Mouse (Mus musculus): ENCODE results near the gene Naip5.
"Not testable (repeated sequence)": the region's sequence is repeated elsewhere in the genome, so short reads cannot be mapped to it uniquely, and the experiment has no call there.

The Naip5 gene

GRCm38 (mm10) chr13:100246223-100246622, at the start of gene Naip5:
Gene Naip5 (minus strand): TSS chr13:100246323.
- DNase-seq (ENCODE audit: low spot score) = not testable (repeated sequence)

DNA sequence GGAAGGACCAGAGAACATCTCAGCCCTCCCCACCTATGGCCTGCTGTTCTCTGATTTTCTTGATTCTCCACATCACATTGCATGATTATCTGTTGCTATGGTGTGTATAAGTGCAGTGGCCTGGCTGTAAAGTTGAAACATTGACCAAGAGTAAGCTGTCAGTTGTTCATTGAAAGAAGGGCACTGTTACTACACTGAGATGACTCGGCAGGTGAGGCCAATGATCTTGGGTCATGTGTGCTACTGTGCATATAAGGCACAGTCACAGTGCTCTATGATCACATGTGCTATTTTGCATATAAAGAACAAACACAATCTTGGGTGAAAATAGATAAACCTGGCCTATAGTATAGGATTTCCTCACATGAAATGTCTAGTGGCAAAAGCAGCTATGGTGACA, 38.5 kb upstream of the Naip5 start:
- no peak for DNase-seq (ENCODE audit: low spot score)

GRCm38 (mm10) chr13:100271474-100272132, 25.5 kb upstream of the Naip5 start:
- DNase-seq (ENCODE audit: low spot score) = not testable (repeated sequence)

DNA sequence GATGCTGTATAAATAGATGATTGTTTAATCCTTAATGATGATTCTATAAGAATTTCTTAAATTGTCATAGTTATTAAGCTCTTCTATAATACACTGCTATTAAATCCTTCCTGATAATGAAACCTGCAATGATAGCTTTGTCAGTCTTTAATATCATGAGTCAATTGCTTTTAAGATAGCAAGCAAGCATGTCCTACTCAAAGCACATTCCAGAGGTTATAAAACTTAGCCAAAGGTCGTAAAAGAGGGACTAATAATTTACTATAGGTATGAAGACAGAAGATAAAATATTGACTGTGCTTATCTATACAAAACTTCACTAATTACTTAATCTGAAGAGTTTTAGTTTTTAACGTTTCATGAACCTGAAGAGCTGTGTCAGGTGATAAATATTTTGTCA, 10.9 kb upstream of the Naip5 start:
- DNase-seq (ENCODE audit: low spot score) = not testable (repeated sequence)

- DNase-seq (ENCODE audit: low spot score) = not testable (repeated sequence)
Measured at GRCm38 (mm10) chr13:100255925-100256324, 9.8 kb upstream of the Naip5 start.

- not testable (repeated sequence) for DNase-seq (ENCODE audit: low spot score)
Measured at GRCm38 (mm10) chr13:100251897-100252296, 5.8 kb upstream of the Naip5 start.

GRCm38 (mm10) chr13:100246896-100247519, 885 bp upstream of the Naip5 start:
- not testable (repeated sequence) for DNase-seq (ENCODE audit: low spot score)

DNA sequence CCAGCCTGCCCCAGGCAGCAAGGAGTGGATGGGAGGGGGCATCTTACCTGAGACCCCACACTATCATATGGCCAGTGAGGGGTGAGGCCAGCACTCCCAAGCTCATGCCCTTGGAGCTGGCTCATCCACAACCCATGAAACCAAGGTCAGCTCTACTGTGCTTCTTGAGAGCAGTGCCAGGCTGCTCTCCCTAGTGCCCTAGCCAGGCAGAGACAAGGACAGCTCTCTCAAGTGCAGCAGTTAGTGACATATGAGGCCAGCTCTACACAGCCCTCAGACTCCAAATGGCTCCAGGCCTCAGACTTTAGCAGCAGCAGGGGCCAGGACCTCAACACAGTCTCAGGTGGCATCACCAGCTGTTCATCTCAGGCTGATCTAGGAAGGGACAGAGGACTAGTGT, 2.4 kb downstream of the Naip5 start:
- no peak for DNase-seq (ENCODE audit: low spot score)

DNA sequence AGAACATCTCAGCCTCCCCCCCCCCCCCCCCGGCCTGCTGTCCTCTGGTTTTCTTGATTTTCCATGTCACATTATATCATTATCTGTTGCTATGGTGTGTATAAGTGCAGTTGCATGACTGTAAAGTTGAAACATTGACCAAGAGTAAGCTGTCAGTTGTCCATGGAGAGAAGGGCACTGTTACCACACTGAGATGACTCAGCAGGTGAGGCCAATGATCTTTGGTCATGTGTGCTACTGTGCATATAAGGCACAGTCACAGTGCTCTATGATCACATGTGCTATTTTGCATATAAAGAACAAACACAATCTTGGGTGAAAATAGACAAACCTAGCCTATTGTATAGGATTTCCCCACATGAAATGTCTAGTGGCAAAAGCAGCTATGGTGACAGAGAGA, 32.4 kb downstream of the Naip5 start:
- DNase-seq (ENCODE audit: low spot score) = not testable (repeated sequence)

- DNase-seq (ENCODE audit: low spot score) = peak; percentile 15
Measured at GRCm38 (mm10) chr13:100210540-100210939, 35.6 kb downstream of the Naip5 start.

DNA sequence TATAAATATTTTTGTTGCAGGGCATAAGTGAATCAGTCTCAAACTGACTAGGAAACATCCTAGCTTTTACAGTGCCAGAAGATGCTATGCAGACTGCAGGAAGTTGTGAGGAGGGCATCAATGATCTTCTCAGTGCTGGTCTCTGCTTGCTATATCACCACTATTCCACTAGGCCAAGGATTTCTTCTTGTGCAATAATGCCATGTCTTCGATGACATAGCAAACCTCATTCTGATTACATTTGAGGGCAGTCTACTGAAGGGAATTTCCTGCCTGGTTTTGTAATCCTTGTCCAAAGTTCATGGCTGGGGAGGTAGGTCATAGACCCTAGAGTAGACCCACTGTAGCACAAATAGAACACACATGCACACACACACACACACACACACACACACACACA, 42.8 kb downstream of the Naip5 start:
- no peak for DNase-seq (ENCODE audit: low spot score)

DNA sequence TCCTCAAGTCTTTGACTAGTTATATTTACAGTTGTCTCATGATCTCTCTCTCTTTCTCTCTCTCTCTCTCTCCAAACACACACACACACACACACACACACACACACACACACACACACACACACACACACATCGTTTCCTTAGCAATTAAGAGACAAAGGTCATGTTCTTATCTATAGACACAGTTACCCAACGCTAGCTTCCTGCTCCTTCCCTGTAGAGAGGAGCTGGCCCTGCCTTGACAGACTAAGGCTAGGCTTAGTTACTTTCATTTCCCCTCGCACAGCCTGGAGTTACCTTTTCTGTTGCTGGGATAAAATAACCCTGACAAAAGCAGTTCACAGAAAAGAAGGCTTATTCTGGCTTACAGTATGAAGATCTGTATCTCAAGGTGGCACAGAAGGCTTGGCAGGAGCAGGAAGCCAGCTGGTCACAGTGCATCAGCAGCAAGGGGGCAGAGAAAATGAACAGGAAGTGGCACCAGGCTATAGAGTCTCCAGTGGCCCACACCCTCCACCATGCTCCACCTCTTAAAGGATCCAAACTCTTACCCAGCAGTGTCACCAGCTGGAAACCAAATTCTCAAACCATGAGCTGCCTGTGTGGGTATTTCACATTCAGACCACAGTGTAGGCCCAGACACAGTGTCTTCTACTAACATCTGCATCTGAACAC, 44.3 kb downstream of the Naip5 start, which contains the start of gene Naip2:
Naip2 (minus strand) TSS at position 434 of the 675 bp plus-strand sequence.
- not testable (repeated sequence) for DNase-seq (ENCODE audit: low spot score)

DNA sequence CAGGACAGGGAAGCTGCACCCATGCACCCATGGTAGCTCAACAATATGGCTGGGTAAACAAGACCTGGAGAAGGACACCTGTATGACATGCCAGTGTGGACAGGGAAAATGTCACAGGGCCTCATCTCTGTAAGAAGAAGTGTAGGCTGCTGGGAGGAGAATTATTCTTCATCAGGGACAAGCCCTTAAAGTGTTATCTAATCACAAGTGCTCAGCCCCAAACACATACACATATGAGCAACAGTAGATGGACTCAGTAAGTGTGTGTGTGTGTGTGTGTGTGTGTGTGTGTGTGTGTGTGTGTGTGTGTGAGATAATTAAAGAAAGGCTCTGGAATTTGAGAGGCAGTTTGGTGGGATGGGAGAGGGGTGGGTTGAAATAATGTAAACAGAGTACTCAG, 45.3 kb downstream of the Naip5 start:
- no peak for DNase-seq (ENCODE audit: low spot score)

DNA sequence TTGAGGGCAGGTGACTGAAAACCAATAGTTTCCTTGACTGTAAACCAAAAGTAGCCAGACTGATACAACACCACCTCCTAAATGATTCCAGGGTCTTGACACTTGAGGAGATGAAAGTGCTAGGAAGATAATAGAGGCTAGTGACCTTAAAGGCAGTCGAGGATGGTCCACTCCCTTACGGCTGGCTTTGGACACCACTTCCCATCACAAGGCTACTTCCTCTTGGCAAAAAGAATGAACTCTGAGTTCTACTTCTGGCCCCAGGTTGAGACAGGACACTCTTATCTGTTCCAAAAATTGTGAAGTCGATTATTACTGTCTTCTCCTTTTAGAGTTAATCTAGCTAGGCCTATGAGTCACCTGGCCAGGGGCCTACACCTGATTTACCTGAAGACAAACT, 50.7 kb downstream of the Naip5 start:
- DNase-seq (ENCODE audit: low spot score) = no peak

DNA sequence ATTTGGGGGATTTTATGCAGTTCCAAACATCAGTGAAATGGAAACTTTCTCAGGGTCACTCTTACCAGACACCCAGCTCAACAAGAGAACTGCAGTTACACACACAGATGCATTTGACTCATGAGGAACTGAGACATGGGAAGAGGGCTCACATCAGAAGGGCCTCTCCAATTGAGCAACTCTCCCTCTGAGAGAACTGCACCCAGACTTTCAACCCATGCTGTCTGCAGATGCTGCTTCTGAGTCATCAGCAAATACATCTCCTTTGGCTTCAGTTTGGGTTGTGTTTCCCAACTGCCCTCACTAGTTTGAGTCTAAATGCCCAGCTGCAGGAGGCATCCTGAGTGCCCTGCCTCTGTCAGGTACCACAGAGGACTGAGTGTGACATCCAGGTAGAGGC, 63.0 kb downstream of the Naip5 start:
- not testable (repeated sequence) for DNase-seq (ENCODE audit: low spot score)

DNA sequence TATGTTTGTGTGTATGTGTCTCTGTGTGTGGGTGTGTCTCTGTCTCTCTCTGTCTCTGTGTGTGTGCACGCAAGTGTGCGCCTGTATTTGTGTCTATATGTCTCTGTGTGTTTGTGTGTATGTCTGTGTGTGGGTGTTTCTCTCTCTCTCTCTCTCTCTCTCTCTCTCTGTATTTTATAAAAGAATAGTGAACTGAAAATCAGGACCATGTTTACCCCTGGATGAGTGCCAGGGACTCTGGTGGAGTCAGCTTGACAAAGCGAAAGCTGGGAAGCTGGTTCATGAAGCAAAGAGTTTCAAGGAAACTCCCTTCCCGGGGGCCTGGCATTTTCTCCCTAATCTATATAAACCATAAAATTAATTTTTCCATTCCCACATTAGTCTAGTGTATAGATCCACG, 71.8 kb downstream of the Naip5 start:
- DNase-seq (ENCODE audit: low spot score) = not testable (repeated sequence)

DNA sequence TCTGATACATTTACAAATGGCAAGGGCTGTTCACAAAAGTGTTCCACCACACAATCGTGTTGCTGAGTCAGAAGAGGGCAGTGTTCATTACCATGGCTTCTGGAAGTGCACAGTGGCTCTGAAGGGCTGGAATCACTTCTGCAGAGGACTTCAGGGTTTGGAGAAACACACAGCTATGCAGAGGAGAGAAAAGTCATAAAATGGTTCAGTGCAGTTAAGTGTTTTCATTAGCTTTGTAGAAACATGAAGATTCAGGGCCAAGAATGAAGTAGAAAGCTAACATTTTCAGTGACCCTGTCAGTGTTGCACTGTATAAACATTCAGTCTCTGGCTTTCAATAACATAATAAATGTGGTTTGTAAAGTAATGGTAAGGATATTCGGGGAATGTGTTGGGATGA, 79.7 kb downstream of the Naip5 start:
- DNase-seq (ENCODE audit: low spot score) = not testable (repeated sequence)

- DNase-seq (ENCODE audit: low spot score) = not testable (repeated sequence)
Measured at GRCm38 (mm10) chr13:100162467-100162866, 83.7 kb downstream of the Naip5 start.
